Mouse (Mus musculus): ENCODE measurements around the gene Teddm1b. TPM values are rescaled to one million over a fixed set of nuclear protein-coding genes. Genes with fewer than 3 reads are reported as not detected.

The Teddm1b gene
- not detected in 2 replicates for polyA plus RNA-seq (2012; rRNA removed; ENCODE audit: low replicate concordance)

DNA sequence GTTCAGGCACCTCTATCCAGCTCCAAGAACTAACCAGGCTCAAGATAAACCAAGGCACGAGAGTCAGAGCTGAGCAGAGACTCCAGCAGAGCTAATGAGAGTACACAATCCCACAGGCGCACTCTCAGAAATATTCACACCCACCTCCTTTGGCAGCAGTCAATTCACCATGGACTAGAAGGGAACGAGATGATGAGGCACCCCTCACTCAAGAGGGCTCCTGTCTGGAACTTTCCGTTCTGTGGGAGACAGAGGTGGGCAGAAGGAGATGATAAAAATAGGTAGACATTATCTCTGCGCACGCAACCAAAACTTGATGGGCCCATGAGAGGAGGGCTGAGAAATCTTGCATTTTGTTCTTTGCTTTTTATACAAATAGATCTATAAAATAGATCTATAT lies at the start of gene Teddm1b:
Teddm1b (plus strand) TSS at position 301 of the 400 bp plus-strand sequence.

DNA sequence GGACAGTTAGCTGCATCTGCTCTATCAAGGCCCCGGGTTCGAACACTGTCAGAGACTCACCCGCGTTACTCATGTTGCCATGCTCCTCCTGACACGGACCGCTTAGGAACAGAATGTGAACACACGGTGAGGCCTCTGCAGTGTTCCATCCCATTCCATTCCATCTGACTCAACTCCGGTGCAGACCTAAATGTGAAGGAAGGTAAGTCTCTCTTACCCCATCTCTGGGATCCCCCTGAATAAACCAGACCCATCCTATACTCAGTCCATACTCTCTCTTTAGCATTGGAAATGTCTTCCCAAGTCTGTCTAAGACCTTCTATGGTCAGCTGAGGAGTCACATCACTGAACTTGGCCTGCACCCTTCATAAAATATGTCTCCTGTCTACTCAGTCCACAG lies 30.1 kb upstream of the Teddm1b start, which contains the start of gene Rgsl1:
Rgsl1 (minus strand) TSS at position 101 of the 400 bp plus-strand sequence.

DNA sequence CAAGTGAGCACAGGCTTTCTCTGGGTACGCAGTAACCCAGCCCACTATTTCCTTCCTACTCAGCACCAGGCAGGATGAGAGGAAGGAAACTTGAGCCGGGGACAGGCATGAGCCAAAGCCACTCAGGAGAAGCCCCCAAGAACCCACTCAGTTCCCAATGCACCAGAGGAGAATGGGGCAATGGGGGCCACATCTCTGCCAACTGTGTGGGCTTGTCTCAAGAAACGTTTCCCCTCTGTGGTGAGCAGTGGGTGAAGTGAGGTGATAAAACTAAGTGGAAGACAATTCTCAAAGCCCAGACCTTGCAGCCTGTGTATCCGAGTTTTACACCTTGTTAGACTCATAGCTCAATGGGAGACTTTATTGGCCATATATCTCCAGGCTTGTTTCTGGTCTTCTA lies 17.3 kb downstream of the Teddm1b start, which contains the start of gene Teddm1a:
Teddm1a (plus strand) TSS at position 301 of the 400 bp plus-strand sequence.

DNA sequence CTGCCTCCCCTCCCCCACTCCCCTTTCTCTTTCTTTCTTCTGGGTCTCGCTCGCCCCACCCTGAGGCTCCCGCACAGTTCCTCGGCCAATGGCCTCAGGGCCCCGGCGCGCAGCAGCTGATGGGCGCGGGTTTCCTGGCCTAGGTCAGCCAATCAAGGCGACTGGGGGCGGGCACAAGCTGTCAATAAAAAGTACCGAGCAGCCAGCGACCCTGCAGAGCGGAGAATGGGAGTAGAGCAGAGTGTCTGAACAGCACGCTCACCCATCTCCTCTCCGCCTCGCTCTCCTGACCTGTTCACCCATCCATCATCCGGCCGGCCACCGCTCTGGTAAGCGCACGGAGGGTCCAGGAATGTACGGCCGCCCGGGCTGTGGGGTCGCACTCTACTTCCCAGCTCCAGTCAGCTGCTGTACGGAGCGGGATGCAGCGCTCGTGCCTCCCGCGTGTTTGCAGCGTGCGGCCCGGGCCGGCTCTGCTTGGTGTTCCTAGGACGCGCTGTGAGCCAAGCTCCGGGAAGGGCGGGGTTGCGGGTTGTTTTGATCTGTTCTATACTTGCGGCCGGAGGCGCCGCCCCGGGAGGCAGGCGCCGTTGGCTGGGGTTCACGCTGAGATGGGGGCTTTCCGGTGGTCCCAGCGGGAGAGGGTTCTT lies 25.7 kb downstream of the Teddm1b start, which contains the start of the genes Glul and Teddm2:
Glul (plus strand) TSS at position 214 of the 650 bp plus-strand sequence.
Teddm2 (minus strand) TSS at position 498 of the 650 bp plus-strand sequence.

Other genes with a start within 250 kb of the Teddm1b start
- 0.01 and 0.07 TPM in 2 replicates for gene Rgs8, start 221.3 kb upstream of the Teddm1b start, polyA plus RNA-seq (2012; rRNA removed; ENCODE audit: low replicate concordance)
- gene Rgs16, start 134.0 kb upstream of the Teddm1b start, polyA plus RNA-seq (2012; rRNA removed; ENCODE audit: low replicate concordance): 4.4 and 4.7 TPM in 2 replicates
- gene Rnasel, start 124.9 kb upstream of the Teddm1b start, polyA plus RNA-seq (2012; rRNA removed; ENCODE audit: low replicate concordance): 4.5 and 10.0 TPM in 2 replicates
- gene Rgsl1, start 30.2 kb upstream of the Teddm1b start, polyA plus RNA-seq (2012; rRNA removed; ENCODE audit: low replicate concordance): 0.13 and 0.43 TPM in 2 replicates
- not detected in 2 replicates for gene Teddm1a, start 17.4 kb downstream of the Teddm1b start, polyA plus RNA-seq (2012; rRNA removed; ENCODE audit: low replicate concordance)
- gene Glul, start 25.6 kb downstream of the Teddm1b start, polyA plus RNA-seq (2012; rRNA removed; ENCODE audit: low replicate concordance): 820 and 2,440 TPM in 2 replicates
- 0.70 and 0.92 TPM in 2 replicates for gene Teddm2, start 25.9 kb downstream of the Teddm1b start, polyA plus RNA-seq (2012; rRNA removed; ENCODE audit: low replicate concordance)